Mouse (Mus musculus) midbrain, embryonic 15.5 days (tissue): ENCODE results near the gene Paqr4. TPM values are rescaled to one million over a fixed set of nuclear protein-coding genes. Genes with fewer than 3 reads are reported as not detected.

Source experiments
- ATAC-seq: fragments of 200-750 bp; cut with Nextera tagmentation; replicated peaks from 2 replicates; pipeline ENCODE4 v1.8.0; 2017; ENCODE audit warnings: moderate TSS enrichment
- H3K27ac ChIP-seq: fragments of 300-500 bp; sonication (generic); 2 replicates; pipeline ENCODE4 v1.5.1; 2015; ENCODE audit warnings: mild to moderate bottlenecking, inconsistent platforms
- H3K27me3 ChIP-seq: fragments of 300-500 bp; sonication (generic); replicated peaks from 2 replicates; pipeline ENCODE4 v1.6.1; 2015; ENCODE audit warnings: inconsistent platforms
- H3K36me3 ChIP-seq: fragments of 300-500 bp; sonication (generic); replicated peaks from 2 replicates; pipeline ENCODE4 v1.6.1; 2015; ENCODE audit warnings: inconsistent platforms
- H3K4me1 ChIP-seq: fragments of 300-500 bp; sonication (generic); 2 replicates; pipeline ENCODE4 v1.6.1; 2015; ENCODE audit warnings: inconsistent platforms
- H3K4me2 ChIP-seq: fragments of 300-500 bp; sonication (generic); 2 replicates; pipeline ENCODE4 v1.6.1; 2015; ENCODE audit warnings: inconsistent platforms, mild to moderate bottlenecking, moderate library complexity
- H3K4me3 ChIP-seq: fragments of 300-500 bp; sonication (generic); 2 replicates; pipeline ENCODE4 v1.5.1; 2015; ENCODE audit warnings: mild to moderate bottlenecking, inconsistent platforms
- H3K9ac ChIP-seq: fragments of 300-500 bp; sonication (generic); 2 replicates; pipeline ENCODE4 v1.6.1; 2015; ENCODE audit warnings: mild to moderate bottlenecking, inconsistent platforms
- H3K9me3 ChIP-seq: fragments of 300-500 bp; sonication (generic); 2 replicates; pipeline ENCODE4 v1.6.1; 2016; ENCODE audit warnings: inconsistent platforms
- WGBS: fragments of 180-500 bp; shearing (Covaris S2); methylation state at CpG from one replicate; pipeline ENCODE4 v1.1.7; 2015; ENCODE audit warnings: mixed read lengths; 5-methylcytosine and 5-hydroxymethylcytosine counted together
- polyA plus RNA-seq: library from polyadenylated mRNA; unstranded; fragments of >200 nt; fragmentation: Nextera tagmentation; extraction: Ambion mirVana; gene quantifications from 2 replicates; pipeline ENCODE4 v1.2.1, GENCODE M21; 2015

Paqr4 gene
- polyA plus RNA-seq, 1 experiment from 2014 or later: 70.9 TPM

DNA sequence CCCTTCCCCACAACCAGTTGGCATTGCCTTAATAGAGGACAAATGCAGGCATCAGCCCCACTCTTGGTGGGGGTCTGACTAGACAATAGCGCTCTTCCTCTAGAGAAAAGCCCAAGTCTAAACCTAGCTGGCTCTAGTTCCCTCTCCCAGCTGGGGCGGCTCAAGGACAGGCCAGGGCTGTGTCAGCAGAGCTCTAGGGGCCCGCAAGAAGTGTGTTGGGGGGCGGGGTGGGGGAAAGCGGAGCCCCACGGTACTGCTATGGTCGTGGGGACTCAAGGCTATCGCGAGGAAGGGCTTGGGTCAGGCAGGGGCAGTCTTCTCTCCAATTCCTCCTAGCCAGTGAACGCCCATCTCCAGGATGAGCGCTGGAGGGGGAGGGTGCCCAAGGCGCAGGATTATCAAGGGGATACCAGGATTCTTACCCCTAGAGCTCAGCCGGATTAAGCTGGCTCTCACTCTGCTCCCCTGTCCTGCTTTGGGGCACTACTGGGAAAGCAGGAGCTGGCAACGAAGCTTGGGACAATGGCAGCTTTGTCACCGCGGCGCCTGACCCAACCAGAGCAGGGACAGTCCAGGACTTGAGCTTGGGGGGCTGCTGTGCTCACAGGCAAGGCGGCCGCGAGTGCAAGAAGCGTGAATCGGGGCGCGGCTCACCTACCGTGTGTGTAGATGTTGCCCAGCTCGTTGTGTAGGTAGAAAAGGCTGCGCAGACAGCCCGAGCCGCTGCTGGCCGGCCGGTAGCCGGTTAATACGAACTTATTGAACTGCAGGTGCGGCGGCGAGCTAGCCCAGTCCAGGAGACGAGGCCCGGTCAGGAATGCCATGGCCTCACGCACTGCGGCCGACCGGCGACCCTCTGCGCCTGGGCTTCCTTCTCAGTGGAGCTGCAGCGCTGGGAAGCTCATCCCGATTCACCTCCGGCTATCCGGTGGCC is 1.2 kb downstream of the Paqr4 start:
- H3K4me3 ChIP-seq: peak overlapping the region; percentile 84
- peak; percentile 37 for ATAC-seq
- H3K27ac ChIP-seq: peak overlapping the region; percentile 84
- peaks cover 4% of the 10 kb centered on the region; the same call in 1 of the 2 replicates for H3K36me3 ChIP-seq
- WGBS: under 1% methylated on average over 48 of the region's 48 CpGs
- peaks cover 36% of the 10 kb centered on the region for H3K4me1 ChIP-seq
- H3K27me3 ChIP-seq: peaks cover 37% of the 10 kb centered on the region
- H3K9me3 ChIP-seq: no peaks in the 10 kb centered on the region
- H3K9ac ChIP-seq: peak overlapping the region; percentile 77
- H3K4me2 ChIP-seq: peak overlapping the region; percentile 83

DNA sequence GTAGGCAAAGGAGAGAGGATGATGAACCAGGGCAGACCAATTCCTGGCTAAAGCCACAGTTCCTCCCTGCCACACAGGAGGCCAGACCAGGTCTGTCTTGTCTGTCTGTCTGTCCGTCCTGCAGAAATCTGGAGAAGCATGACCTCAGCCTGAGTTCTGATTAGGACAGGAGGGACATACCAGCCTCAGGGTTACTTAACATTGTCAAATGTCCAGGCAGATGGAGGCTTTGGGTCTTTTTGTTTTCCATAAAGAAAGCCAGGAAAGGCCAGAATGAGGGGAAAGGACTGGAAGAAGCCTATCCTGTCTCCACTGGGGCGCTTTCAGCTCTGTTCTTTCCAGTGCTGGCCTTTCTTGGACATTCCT is 1.8 kb downstream of the Paqr4 start:
- no peak for ATAC-seq
- H3K4me1 ChIP-seq: peaks cover 36% of the 10 kb centered on the region
- peak overlapping the region; percentile 77 for H3K9ac ChIP-seq
- H3K4me3 ChIP-seq: peak overlapping the region; percentile 84
- peak overlapping the region; percentile 83 for H3K4me2 ChIP-seq
- 36% methylated on average over 2 of the region's 2 CpGs for WGBS
- peaks cover 4% of the 10 kb centered on the region; the same call in 1 of the 2 replicates for H3K36me3 ChIP-seq
- H3K9me3 ChIP-seq: no peaks in the 10 kb centered on the region
- peaks cover 33% of the 10 kb centered on the region for H3K27me3 ChIP-seq
- peak overlapping the region; percentile 84 for H3K27ac ChIP-seq

DNA sequence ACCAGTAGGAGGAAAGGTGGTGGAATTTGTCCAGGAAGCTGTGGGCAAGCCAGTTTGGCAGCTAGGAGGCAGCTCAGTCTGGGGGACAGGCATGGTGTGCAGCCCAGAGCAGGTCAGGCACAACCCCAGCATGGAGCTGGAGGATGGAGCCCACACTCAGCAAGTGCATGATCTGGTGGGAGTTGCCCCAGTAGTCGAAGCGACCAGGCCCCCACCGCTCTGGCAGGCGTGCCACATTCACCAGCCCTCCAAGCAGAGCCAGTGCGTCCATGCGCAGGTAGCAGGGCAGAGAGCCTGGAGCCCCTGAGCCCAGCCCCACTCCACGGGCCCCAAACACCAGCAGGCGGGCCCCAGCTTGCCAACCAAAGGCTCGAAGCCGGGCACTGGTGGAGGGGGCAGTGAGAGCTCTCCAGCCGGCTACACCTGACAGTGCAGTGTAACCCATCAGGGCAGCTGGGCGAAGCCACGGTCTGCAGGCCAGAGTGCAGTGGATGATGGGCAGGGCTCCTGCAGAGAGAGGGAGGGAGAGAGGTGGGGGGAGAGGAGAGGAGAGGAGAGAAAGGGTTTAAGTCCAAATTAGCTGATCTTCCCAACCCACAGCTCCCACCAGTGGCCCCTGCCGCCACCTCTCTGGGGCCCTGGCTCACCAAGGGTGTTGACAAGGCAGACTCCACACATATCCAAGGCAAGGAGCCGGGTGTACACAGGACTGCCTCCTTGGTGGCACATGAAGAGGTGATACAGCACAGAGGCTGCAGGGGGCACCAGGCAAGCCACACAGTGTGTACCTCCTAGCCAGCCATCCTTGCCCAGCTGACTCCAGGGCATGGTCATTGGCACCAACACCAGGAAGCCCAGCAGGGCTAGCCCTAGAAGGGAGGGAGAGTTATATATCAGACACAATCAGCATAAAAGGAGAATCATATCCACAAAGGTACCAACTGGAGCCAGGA is 2.9 kb downstream of the Paqr4 start:
- ATAC-seq: no peak
- no peak overlapping the region for H3K4me3 ChIP-seq

DNA sequence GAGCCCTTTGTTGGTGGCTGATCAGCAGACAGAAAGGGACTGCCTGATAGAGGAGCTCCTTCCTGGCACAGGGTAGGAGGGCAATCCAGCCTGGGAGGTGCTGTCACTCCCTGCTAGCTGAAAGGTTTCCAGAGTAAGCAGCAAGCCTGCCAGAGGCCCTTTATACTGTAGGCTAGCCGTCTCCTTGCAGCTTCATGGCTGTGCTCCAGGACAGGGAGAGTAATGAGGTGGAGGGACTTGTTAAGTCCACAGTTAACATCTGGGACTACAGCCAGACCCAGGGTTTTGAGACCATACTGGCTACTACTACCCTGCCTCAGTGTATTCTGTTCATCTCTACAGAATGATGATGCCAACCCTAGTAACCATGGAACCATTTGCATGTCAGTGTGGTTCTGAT is 6.3 kb downstream of the Paqr4 start:
- no peak overlapping the region for H3K4me3 ChIP-seq
- H3K9me3 ChIP-seq: no peaks in the 10 kb centered on the region
- no peak overlapping the region for H3K27ac ChIP-seq
- peaks cover 4% of the 10 kb centered on the region; the same call in 1 of the 2 replicates for H3K36me3 ChIP-seq
- peaks cover 21% of the 10 kb centered on the region for H3K4me1 ChIP-seq
- H3K27me3 ChIP-seq: no peaks in the 10 kb centered on the region
- ATAC-seq: no peak
- 73% methylated on average over 1 of the region's 1 CpGs for WGBS
- no peak overlapping the region for H3K4me2 ChIP-seq
- H3K9ac ChIP-seq: no peak overlapping the region

More for the DNA sequence above, 2.9 kb downstream of the Paqr4 start:
- H3K4me2 ChIP-seq: peak overlapping the region; percentile 83
- 64% methylated on average over 15 of the region's 15 CpGs for WGBS
- H3K4me1 ChIP-seq: peaks cover 36% of the 10 kb centered on the region
- peaks cover 22% of the 10 kb centered on the region for H3K27me3 ChIP-seq
- no peaks in the 10 kb centered on the region for H3K9me3 ChIP-seq
- H3K9ac ChIP-seq: no peak overlapping the region
- H3K36me3 ChIP-seq: peaks cover 4% of the 10 kb centered on the region; the same call in 1 of the 2 replicates
- H3K27ac ChIP-seq: no peak overlapping the region

DNA sequence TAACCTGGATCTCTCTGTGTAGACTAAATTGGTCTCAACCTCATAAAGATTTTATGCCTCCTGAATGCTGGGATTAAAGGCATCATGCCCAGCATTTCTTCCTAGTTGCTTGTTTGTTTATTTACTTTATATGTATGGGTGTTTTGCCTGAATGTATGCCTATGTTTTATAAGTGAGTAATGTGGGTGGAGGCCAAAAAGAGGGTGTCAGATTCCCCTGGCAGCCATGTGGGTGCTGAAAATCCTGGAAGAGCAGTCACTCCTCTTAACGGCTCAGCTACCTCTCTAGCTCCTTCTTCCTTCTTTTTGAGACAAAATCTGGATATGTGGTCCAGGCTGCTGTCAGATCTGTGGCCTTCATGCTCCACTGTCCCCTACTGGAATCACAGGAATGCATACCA is 10.2 kb downstream of the Paqr4 start:
- Histone ChIP-seq H3K27me3 (no peaks in the 10 kb centered on the region), H3K36me3 (no peaks in the 10 kb centered on the region), H3K4me3 (no peak overlapping the region), H3K9me3 (no peaks in the 10 kb centered on the region), H3K4me2 (no peak overlapping the region), H3K4me1 (peaks cover 10% of the 10 kb centered on the region), H3K27ac (no peak overlapping the region), H3K9ac (no peak overlapping the region)
- 64% methylated on average over 1 of the region's 1 CpGs for WGBS
- no peak for ATAC-seq

DNA sequence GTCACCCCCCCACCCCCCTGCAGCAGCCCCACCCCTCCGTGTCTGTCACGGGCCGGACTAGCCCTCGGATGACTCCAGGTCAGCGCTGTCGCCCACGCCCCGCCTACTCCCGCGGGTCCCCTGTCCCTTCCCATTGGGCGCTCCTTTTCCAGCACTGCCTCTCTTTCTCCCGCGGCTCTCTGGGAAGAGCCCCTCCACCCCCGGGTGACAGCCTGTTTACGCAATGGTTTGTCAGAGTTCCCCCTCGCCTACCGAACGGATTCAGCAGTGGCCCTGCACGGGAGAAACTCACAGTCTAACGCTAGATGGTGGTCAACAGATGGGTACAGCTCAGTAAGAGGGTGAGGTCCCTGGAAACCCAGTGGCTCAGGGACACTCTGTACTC is 13.9 kb downstream of the Paqr4 start:
- ATAC-seq: peak; percentile 81
- H3K36me3 ChIP-seq: no peaks in the 10 kb centered on the region
- WGBS: 1% methylated on average over 20 of the region's 20 CpGs
- no peaks in the 10 kb centered on the region for H3K9me3 ChIP-seq
- H3K4me1 ChIP-seq: peaks cover 10% of the 10 kb centered on the region
- peak overlapping the region; percentile 71 for H3K27ac ChIP-seq
- H3K4me2 ChIP-seq: peak overlapping the region; percentile 69
- peak overlapping the region; percentile 56 for H3K4me3 ChIP-seq
- no peaks in the 10 kb centered on the region for H3K27me3 ChIP-seq
- peak overlapping the region; percentile 53 for H3K9ac ChIP-seq

DNA sequence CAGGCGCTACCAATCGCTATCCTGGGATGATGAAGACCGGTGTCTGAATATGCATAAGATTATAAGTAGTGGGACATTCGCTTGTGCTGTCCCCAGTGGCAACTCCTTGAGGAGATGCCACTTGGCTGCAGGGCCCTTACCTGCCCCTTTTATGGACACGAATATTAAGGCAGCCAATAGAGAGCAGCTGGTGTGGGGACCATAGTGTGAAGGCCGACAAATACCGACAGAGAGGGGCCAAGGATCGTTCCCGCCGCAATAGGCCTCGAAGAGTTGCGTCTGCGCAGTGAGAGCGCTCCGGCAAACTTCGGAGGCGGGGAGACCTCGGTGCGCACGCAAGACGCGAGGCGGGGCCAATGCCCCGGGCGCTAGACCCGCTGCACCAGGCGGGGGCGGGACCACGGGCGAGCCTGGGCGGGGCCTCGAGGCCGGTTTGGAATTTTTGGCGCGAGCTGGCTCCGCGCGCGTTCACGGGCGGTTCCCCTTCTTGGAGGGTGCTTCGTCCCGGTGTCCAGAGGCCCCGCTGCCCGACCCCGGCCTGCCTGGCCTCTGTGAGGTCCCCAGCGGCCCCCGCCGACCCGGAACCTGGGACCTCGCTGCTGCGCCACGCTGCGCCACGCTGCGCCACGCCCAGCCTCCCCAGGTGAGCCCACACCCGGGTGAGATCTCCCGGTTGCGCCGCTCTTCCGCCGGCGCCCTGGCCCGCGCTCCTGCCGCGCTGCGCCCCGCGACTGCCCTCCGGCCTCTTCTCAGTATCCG is 14.5 kb downstream of the Paqr4 start, which contains the start of gene Pkmyt1:
Gene Pkmyt1, plus strand, starts transcription at position 338 of the 759 bp plus-strand sequence.
- Histone ChIP-seq H3K4me2 (peak within 1 kb of the TSS; percentile 69), H3K36me3 (no peaks in the 10 kb centered on the region), H3K27ac (peak within 1 kb of the TSS; percentile 71), H3K9me3 (no peaks in the 10 kb centered on the region), H3K4me3 (peak within 1 kb of the TSS; percentile 56), H3K9ac (peak within 1 kb of the TSS; percentile 53), H3K4me1 (peaks cover 10% of the 10 kb centered on the region), H3K27me3 (no peaks in the 10 kb centered on the region)
- under 1% methylated on average over 68 of the region's 73 CpGs for WGBS
- ATAC-seq: peak; percentile 96

DNA sequence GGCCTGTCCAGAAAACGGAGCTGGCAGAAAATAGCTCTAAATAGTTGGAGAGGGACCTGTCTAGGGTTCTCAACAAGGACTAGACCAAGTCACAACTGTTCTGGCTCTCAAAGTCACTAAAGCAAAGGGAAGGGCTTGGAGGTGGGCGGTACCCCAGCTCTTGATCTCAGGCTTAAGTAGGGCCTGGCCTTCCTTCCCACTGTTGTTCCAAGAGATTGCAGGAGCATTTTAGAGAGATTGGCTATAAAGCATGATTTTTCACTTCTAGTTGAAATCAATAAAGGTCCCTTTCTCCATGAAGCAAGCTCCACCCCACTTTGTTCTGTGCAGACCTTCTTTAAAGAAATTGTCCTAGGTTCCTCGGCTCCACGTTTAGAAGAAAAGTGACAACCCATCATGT is 15.2 kb downstream of the Paqr4 start:
- H3K9ac ChIP-seq: peak overlapping the region; percentile 53
- no peak for ATAC-seq
- peak overlapping the region; percentile 69 for H3K4me2 ChIP-seq
- peak overlapping the region; percentile 56 for H3K4me3 ChIP-seq
- peaks cover 10% of the 10 kb centered on the region for H3K4me1 ChIP-seq
- 66% methylated on average over 4 of the region's 4 CpGs for WGBS
- H3K27ac ChIP-seq: peak overlapping the region; percentile 71
- no peaks in the 10 kb centered on the region for H3K9me3 ChIP-seq
- H3K36me3 ChIP-seq: no peaks in the 10 kb centered on the region
- H3K27me3 ChIP-seq: no peaks in the 10 kb centered on the region

DNA sequence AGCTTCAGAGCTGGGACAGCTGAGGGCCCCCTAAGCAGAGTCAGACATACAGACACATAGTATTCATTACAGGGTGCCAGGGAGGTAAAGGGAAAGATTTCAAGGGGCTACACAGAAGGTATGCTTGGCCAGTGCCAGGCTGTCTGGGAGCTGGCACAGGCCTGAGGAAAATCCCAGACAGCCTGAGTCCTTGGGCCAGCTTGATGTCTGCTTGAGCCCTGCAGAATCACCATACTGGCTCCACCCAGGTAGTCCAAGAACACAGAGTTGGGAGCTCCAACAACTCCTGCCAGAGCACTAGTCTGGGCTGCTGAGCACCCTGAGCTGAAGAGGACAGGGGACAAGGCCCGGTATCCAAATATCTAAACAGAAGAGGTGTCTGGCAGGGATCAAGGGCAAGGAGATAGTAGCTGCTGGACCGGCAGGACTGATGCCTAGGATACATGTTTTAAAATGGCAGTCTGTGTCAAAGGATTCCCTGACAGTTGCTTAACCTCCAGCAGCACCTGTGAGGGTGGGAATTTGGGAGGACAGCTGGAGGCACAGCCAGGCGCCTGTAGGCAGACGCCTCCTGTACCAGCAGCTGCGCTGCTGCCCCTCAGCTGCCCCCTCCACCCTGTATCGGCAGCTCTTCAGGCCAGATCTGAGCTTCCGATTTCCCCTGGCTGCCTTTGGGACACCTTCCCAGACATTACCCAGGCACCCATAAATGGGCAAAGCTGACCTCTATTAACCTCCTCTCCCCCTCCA is 18.1 kb downstream of the Paqr4 start, which contains the start of gene 1520401A03Rik:
Gene 1520401A03Rik, minus strand, starts transcription at position 408 of the 750 bp plus-strand sequence.
- Histone ChIP-seq H3K4me3 (no peak within 1 kb of the TSS), H3K27ac (no peak within 1 kb of the TSS), H3K9ac (no peak within 1 kb of the TSS), H3K4me1 (peaks cover 10% of the 10 kb centered on the region), H3K9me3 (no peaks in the 10 kb centered on the region), H3K27me3 (no peaks in the 10 kb centered on the region), H3K36me3 (no peaks in the 10 kb centered on the region), H3K4me2 (no peak within 1 kb of the TSS)
- 65% methylated on average over 7 of the region's 7 CpGs for WGBS
- no peak for ATAC-seq

DNA sequence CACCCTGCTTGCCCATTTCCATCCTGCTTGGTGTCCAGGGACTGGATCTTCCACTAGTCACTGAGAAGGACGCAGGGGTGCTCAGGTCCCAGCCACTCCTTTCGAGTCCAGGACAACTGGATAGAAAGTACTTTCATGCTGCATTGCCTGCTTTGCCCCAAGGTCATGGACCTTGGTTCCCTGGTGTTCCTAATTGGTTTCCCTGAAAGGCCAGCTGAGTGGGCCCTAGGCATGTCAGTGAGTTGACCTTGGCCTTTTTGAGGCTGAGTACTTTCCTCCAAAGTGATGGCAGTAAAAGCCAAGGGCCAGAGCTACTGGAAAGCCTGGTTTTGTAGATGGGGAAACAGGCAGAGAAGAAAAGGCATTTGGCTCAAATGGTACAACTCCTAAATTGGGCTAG is 18.8 kb downstream of the Paqr4 start:
- WGBS: 85% methylated on average over 2 of the region's 2 CpGs
- ATAC-seq: no peak

DNA sequence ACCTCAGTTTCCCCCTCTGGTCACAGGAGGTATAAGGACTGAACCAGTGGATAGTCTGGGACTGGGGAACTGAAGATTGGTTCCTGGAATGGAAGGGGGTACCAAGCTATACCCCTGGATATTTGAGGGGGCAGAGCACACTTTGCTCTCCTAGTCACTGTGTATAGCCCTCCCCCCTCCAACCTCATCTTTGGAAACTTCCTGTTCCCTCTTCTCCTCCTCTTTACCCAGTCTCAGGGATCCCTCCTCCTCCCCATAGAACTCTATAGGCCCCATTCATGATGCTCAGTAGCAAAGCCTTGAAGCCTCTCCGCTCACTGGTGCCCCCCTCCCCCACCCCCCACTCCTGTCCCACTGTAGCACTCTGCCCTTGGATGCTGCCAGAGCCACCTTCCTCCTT is 21.2 kb downstream of the Paqr4 start:
- Histone ChIP-seq H3K9me3 (no peaks in the 10 kb centered on the region), H3K27me3 (no peaks in the 10 kb centered on the region), H3K9ac (no peak overlapping the region), H3K27ac (no peak overlapping the region), H3K36me3 (no peaks in the 10 kb centered on the region), H3K4me1 (no peaks in the 10 kb centered on the region), H3K4me3 (no peak overlapping the region), H3K4me2 (no peak overlapping the region)
- WGBS: 22% methylated on average over 1 of the region's 1 CpGs
- no peak for ATAC-seq

More for the DNA sequence above, 18.8 kb downstream of the Paqr4 start:
- H3K4me3 ChIP-seq: no peak overlapping the region
- no peak overlapping the region for H3K4me2 ChIP-seq
- H3K9ac ChIP-seq: no peak overlapping the region
- H3K9me3 ChIP-seq: no peaks in the 10 kb centered on the region
- no peaks in the 10 kb centered on the region for H3K27me3 ChIP-seq
- no peak overlapping the region for H3K27ac ChIP-seq
- H3K36me3 ChIP-seq: no peaks in the 10 kb centered on the region
- peaks cover 7% of the 10 kb centered on the region for H3K4me1 ChIP-seq
